Mouse (Mus musculus) myocyte (in vitro differentiated cells): ENCODE data around the gene 6430548M08Rik. TPM values are rescaled to one million over a fixed set of nuclear protein-coding genes. Genes with fewer than 3 reads are reported as not detected.

ENCODE experiments used
- H3K27me3 ChIP-seq: one replicate; pipeline ENCODE4 v1.6.1; 2011; ENCODE audit not compliant: control insufficient read depth, insufficient read depth, insufficient read length
- H3K36me3 ChIP-seq: one replicate; pipeline ENCODE4 v1.6.1; 2011; ENCODE audit not compliant: control insufficient read depth, insufficient read depth
- H3K4me2 ChIP-seq: one replicate; pipeline ENCODE4 v1.6.1; 2011; ENCODE audit warnings: low read depth, control low read depth
- H3K4me3 ChIP-seq: one replicate; pipeline ENCODE4 v1.5.1; 2011; ENCODE audit warnings: mild to moderate bottlenecking, control low read depth, moderate library complexity
- H3K79me2 ChIP-seq: one replicate; pipeline ENCODE4 v1.6.1; 2011; ENCODE audit not compliant: control insufficient read depth, insufficient read depth
- H3ac ChIP-seq: one replicate; pipeline ENCODE4 v1.6.1; 2011; ENCODE audit not compliant: control insufficient read depth, insufficient read length
- CEBPB ChIP-seq: IDR thresholded peaks from 2 replicates; pipeline ENCODE4 v1.6.1; 2011; ENCODE audit warnings: mild to moderate bottlenecking, moderate library complexity; ENCODE audit not compliant: poor library complexity, insufficient read depth, severe bottlenecking
- E2F4 ChIP-seq: IDR thresholded peaks from one replicate; pipeline ENCODE4 v1.6.1; 2011; ENCODE audit warnings: mild to moderate bottlenecking, control low read depth, moderate library complexity; ENCODE audit not compliant: insufficient read depth
- MAX ChIP-seq: IDR thresholded peaks from one replicate; pipeline ENCODE4 v1.6.1; 2011; ENCODE audit warnings: low read depth, mild to moderate bottlenecking, control low read depth
- MYOD1 ChIP-seq, 3 experiments: IDR thresholded peaks; one replicate each; pipeline ENCODE4 v1.6.1; 2011; ENCODE audit warnings: control low read depth in 2 of 3, low read depth in 2 of 3, mild to moderate bottlenecking in 2 of 3, moderate library complexity in 1 of 3; ENCODE audit not compliant: insufficient read length in 2 of 3, control insufficient read depth in 1 of 3
- MYOG ChIP-seq, 3 experiments: IDR thresholded peaks; one replicate each; pipeline ENCODE4 v1.6.1; 2011; ENCODE audit warnings: control low read depth in 2 of 3, low read depth in 2 of 3, mild to moderate bottlenecking in 2 of 3; ENCODE audit not compliant: insufficient read length in 2 of 3, control insufficient read depth in 1 of 3, insufficient read depth in 1 of 3
- POLR2A ChIP-seq: IDR thresholded peaks from one replicate; pipeline ENCODE4 v1.6.1; 2011; ENCODE audit warnings: low read depth, mild to moderate bottlenecking, control low read depth, moderate library complexity; ENCODE audit not compliant: insufficient read length
- POLR2AphosphoS2 ChIP-seq: IDR thresholded peaks from one replicate; pipeline ENCODE4 v1.6.1; 2011; ENCODE audit warnings: low read depth, control low read depth; ENCODE audit not compliant: insufficient read length
- REST ChIP-seq: IDR thresholded peaks from one replicate; pipeline ENCODE4 v1.6.1; 2011; ENCODE audit warnings: mild to moderate bottlenecking, control low read depth, moderate library complexity; ENCODE audit not compliant: insufficient read depth, insufficient read length
- SRF ChIP-seq: IDR thresholded peaks from one replicate; pipeline ENCODE4 v1.6.1; 2011; ENCODE audit warnings: low read depth; ENCODE audit not compliant: control insufficient read depth, insufficient read length
- TCF12 ChIP-seq: IDR thresholded peaks from one replicate; pipeline ENCODE4 v1.6.1; 2011; ENCODE audit warnings: mild to moderate bottlenecking, control low read depth; ENCODE audit not compliant: poor library complexity, insufficient read depth, severe bottlenecking
- TCF3 ChIP-seq: IDR thresholded peaks from one replicate; pipeline ENCODE4 v1.6.1; 2011; ENCODE audit warnings: low read depth, control low read depth; ENCODE audit not compliant: insufficient read length
- USF1 ChIP-seq: IDR thresholded peaks from one replicate; pipeline ENCODE4 v1.6.1; 2011; ENCODE audit warnings: low read depth, mild to moderate bottlenecking, control low read depth, moderate library complexity
- polyA plus RNA-seq: library from polyadenylated mRNA; unstranded; fragments of >200 nt; fragmentation: generic; extraction: Trizol; gene quantifications from one replicate; pipeline ENCODE4 v1.2.1, GENCODE M21; 2012; ENCODE audit warnings: missing spikeins

The 6430548M08Rik gene
- polyA plus RNA-seq, 1 experiment = 9.4 TPM

- Histone ChIP-seq H3K4me2 (no peak overlapping the region), H3K27me3 (no peaks in the 10 kb centered on the region)
- TF ChIP-seq USF1 (no peak), CEBPB (no peak), MAX (no peak), POLR2AphosphoS2 (no peak), MYOG (IDR thresholded peaks at IDR 0.05; ENCODE audit: control insufficient read depth in 1 of 3, insufficient read depth in 1 of 3, insufficient read length in 2 of 3, low read depth in 2 of 3) (no peak), MYOD1 (IDR thresholded peaks at IDR 0.05; ENCODE audit: control insufficient read depth in 1 of 3, insufficient read length in 2 of 3, low read depth in 2 of 3) (no peak), REST (no peak), TCF12 (no peak), POLR2A (no peak), E2F4 (no peak), TCF3 (no peak), SRF (no peak)
Measured at GRCm38 (mm10) chr8:120144652-120145301, 30.8 kb downstream of the 6430548M08Rik start.

DNA sequence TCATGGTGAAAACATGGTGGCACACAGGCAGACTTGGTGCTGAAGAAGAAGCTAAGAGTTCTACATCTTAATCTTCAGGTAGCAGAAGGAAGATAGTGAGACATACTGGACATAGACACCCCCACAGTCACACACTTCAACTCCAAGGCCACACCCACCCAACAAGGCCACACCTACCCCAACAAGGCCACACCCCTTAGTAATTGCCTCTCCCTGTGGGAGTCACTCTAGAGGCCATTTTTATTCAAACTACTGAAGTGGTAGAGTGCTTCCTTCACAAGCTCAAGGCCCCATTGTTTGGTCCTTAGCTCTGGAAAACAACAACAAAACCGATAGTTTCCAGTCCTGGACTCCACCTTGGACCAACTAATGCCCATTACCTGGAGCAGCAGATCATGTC, 32.1 kb downstream of the 6430548M08Rik start:
- Histone ChIP-seq H3K4me3 (no peak overlapping the region), H3K27me3 (no peaks in the 10 kb centered on the region), H3K4me2 (no peak overlapping the region), H3ac (no peak overlapping the region), H3K36me3 (no peaks in the 10 kb centered on the region), H3K79me2 (no peaks in the 10 kb centered on the region)
- TF ChIP-seq MAX (no peak), E2F4 (no peak), MYOD1 (IDR thresholded peaks at IDR 0.05; ENCODE audit: control insufficient read depth in 1 of 3, insufficient read length in 2 of 3, low read depth in 2 of 3) (no peak), REST (no peak)

More at GRCm38 (mm10) chr8:120144652-120145301, 30.8 kb downstream of the 6430548M08Rik start:
- Histone ChIP-seq H3K79me2 (no peaks in the 10 kb centered on the region), H3K4me3 (no peak overlapping the region), H3ac (no peak overlapping the region), H3K36me3 (no peaks in the 10 kb centered on the region)

DNA sequence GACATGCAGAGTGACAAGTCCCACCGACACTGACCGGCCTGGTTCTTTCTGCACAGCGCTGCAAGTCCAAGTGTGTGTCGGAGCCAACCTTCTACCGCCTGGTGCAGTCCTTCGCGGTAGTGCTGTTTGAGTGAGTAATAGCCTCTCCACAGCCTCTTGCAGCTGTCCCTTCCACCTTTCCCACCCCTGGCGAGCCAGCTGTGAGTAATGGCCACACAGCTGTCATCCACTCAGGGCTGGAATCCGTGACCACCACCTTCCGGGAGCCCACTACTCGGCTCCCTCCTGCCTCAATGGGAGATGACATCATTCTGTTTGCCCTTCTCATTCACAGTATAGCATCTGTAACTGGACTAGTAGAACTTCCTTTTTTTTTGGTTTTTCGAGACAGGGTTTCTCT, 36.1 kb downstream of the 6430548M08Rik start:
- no peak for TF ChIP-seq REST
- TF ChIP-seq E2F4 = no peak
- no peak for TF ChIP-seq CEBPB
- TF ChIP-seq TCF3 = peak; percentile 95
- peak in 2 of 3 experiments; percentile 91 to 92 for TF ChIP-seq MYOG (IDR thresholded peaks at IDR 0.05; ENCODE audit: control insufficient read depth in 1 of 3, insufficient read depth in 1 of 3, insufficient read length in 2 of 3, low read depth in 2 of 3)
- TF ChIP-seq POLR2A = no peak
- TF ChIP-seq MYOD1 (IDR thresholded peaks at IDR 0.05; ENCODE audit: control insufficient read depth in 1 of 3, insufficient read length in 2 of 3, low read depth in 2 of 3) = peak in 2 of 3 experiments; percentile 99
- TF ChIP-seq POLR2AphosphoS2 = no peak
- no peak for TF ChIP-seq USF1
- TF ChIP-seq MAX = no peak
- TF ChIP-seq TCF12 = peak; percentile 69
- TF ChIP-seq SRF = no peak
- no peaks in the 10 kb centered on the region for H3K36me3 ChIP-seq
- peak overlapping the region; percentile 22 for H3K4me2 ChIP-seq
- H3K79me2 ChIP-seq = no peaks in the 10 kb centered on the region
- H3ac ChIP-seq = no peak overlapping the region
- H3K27me3 ChIP-seq = no peaks in the 10 kb centered on the region
- no peak overlapping the region for H3K4me3 ChIP-seq

DNA sequence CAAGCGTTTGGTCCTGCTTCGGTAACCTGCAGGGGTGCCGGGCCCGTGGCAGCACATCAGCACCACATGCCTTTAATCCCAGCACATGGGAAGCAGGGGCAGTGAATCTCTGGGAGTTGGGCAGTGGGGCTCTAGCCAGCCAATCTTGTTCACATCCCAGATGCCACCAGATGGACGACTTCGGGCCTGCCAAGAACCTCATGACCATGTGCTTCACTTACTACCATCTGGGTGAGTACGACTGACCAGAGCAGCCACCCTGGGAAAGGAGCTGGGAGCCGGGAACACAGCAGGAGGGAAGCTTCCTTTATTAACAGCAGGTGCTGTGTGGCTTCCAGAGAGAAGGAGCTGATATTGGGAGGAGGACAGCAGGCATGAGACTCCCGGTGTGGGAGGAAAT, 37.2 kb downstream of the 6430548M08Rik start:
- no peaks in the 10 kb centered on the region for H3K79me2 ChIP-seq
- TF ChIP-seq MYOD1 (IDR thresholded peaks at IDR 0.05; ENCODE audit: control insufficient read depth in 1 of 3, insufficient read length in 2 of 3, low read depth in 2 of 3) (peak in 1 of 3 experiments; percentile 34), SRF (no peak), POLR2A (no peak), MYOG (IDR thresholded peaks at IDR 0.05; ENCODE audit: control insufficient read depth in 1 of 3, insufficient read depth in 1 of 3, insufficient read length in 2 of 3, low read depth in 2 of 3) (peak in 1 of 3 experiments; percentile 5), CEBPB (no peak)
- H3K4me3 ChIP-seq = no peak overlapping the region
- H3K27me3 ChIP-seq = no peaks in the 10 kb centered on the region
- H3ac ChIP-seq = no peak overlapping the region
- no peaks in the 10 kb centered on the region for H3K36me3 ChIP-seq
- H3K4me2 ChIP-seq = peak overlapping the region; percentile 80

GRCm38 (mm10) chr8:120152636-120153035, 38.7 kb downstream of the 6430548M08Rik start:
- Histone ChIP-seq H3K27me3 (no peaks in the 10 kb centered on the region), H3K4me3 (no peak overlapping the region), H3K79me2 (no peaks in the 10 kb centered on the region), H3ac (no peak overlapping the region), H3K36me3 (no peaks in the 10 kb centered on the region), H3K4me2 (peak overlapping the region; percentile 80)
- TF ChIP-seq TCF12 (peak; percentile 34), E2F4 (no peak), TCF3 (peak; percentile 59), MAX (no peak), REST (no peak), MYOG (IDR thresholded peaks at IDR 0.05; ENCODE audit: control insufficient read depth in 1 of 3, insufficient read depth in 1 of 3, insufficient read length in 2 of 3, low read depth in 2 of 3) (peak in 2 of 3 experiments; percentile 85 to 91), MYOD1 (IDR thresholded peaks at IDR 0.05; ENCODE audit: control insufficient read depth in 1 of 3, insufficient read length in 2 of 3, low read depth in 2 of 3) (peak; percentile 24 to 97 (median 97)), POLR2A (no peak)
